In genomic region chr9:121348476-121348875, GRCm38 (mm10) we compare ENCODE assay signal across 8 mouse cellular contexts. TPM values are rescaled to one million over a fixed set of nuclear protein-coding genes. Genes with fewer than 3 reads are reported as not detected.
A peak's percentile ranks its signal among the peaks of the same experiment; 100 is the strongest.
DNase-seq lines count a peak whose midpoint lies in the region; ATAC-seq and TF ChIP-seq lines count a peak whose summit lies in the region.

No protein-coding gene starts in this region.

- no peak overlapping the region; the same call in 1 of the 2 replicates for H3K4me2 ChIP-seq in liver, embryonic 11.5 days
- H3K4me2 ChIP-seq in forebrain, embryonic 16.5 days (ENCODE audit: low read length): no peak overlapping the region
- H3K4me2 ChIP-seq in neural tube, embryonic 12.5 days (replicated peaks): 0 out of 2 replicates have a peak overlapping the region, but pooled peaks have one; percentile 14

- no peak overlapping the region for H3K4me3 ChIP-seq in liver, adult 2 months (ENCODE audit: insufficient read depth, low read depth, low read length)
- no peak overlapping the region for H3K4me3 ChIP-seq in liver, embryonic 11.5 days (ENCODE audit: low read depth, low read length)
- no peak overlapping the region for H3K4me3 ChIP-seq in forebrain, embryonic 16.5 days (replicated peaks; ENCODE audit: low read length)
- H3K4me3 ChIP-seq in neural tube, embryonic 12.5 days: no peak overlapping the region

- no peak for TF ChIP-seq CTCF in liver, adult 2 months (IDR thresholded peaks at IDR 0.05; ENCODE audit: low read depth, low read length)

- peak; percentile 50 for DNase-seq in liver, adult 2 months (ENCODE audit: extremely low read depth, low read depth, low spot score)
- DNase-seq in liver, embryonic 11.5 days (ENCODE audit: low spot score): no peak
- DNase-seq in kidney, postnatal 36 days: peak; percentile 68 to 69
- DNase-seq in natural killer cell, adult 2 months (ENCODE audit: low spot score in 2 of 2): no peak
- no peak for DNase-seq in yolk sac, embryonic 10.5 days (ENCODE audit: low spot score)

- no peaks in the 10 kb centered on the region for H3K9me3 ChIP-seq in liver, embryonic 11.5 days (ENCODE audit: control insufficient read depth, low read length)
- H3K9me3 ChIP-seq in forebrain, embryonic 16.5 days (ENCODE audit: control insufficient read depth, low read length): no peaks in the 10 kb centered on the region
- no peaks in the 10 kb centered on the region for H3K9me3 ChIP-seq in neural tube, embryonic 12.5 days

- peaks cover 25% of the 10 kb centered on the region for H3K4me1 ChIP-seq in liver, adult 2 months (ENCODE audit: control insufficient read depth, insufficient read depth, low read length)
- peaks cover 26% of the 10 kb centered on the region for H3K4me1 ChIP-seq in liver, embryonic 11.5 days (replicated peaks; ENCODE audit: control insufficient read depth, insufficient read depth, low read length)
- peaks cover 41% of the 10 kb centered on the region for H3K4me1 ChIP-seq in forebrain, embryonic 16.5 days (replicated peaks; ENCODE audit: control insufficient read depth, insufficient read depth, low read length)
- peaks cover 39% of the 10 kb centered on the region for H3K4me1 ChIP-seq in neural tube, embryonic 12.5 days

- WGBS in liver, adult 2 months: 21% methylated on average over 5 of the region's 5 CpGs
- 23% methylated on average over 5 of the region's 5 CpGs for WGBS in liver, embryonic 11.5 days
- WGBS in forebrain, embryonic 16.5 days: 4% methylated on average over 5 of the region's 5 CpGs
- WGBS in neural tube, embryonic 12.5 days: 2% methylated on average over 5 of the region's 5 CpGs

- no peak for TF ChIP-seq POLR2A in liver, adult 2 months (IDR thresholded peaks at IDR 0.05; ENCODE audit: extremely low read depth, insufficient read depth, low read length)

- H3K27ac ChIP-seq in liver, adult 2 months (replicated peaks; ENCODE audit: insufficient read depth, low read depth, low read length): peak overlapping the region; percentile 75
- H3K27ac ChIP-seq in liver, embryonic 11.5 days (ENCODE audit: low read depth, low read length): no peak overlapping the region; the same call in 1 of the 2 replicates
- peak overlapping the region; percentile 80 for H3K27ac ChIP-seq in forebrain, embryonic 16.5 days (ENCODE audit: low read length)
- H3K27ac ChIP-seq in neural tube, embryonic 12.5 days: no peak overlapping the region

- no peak for ATAC-seq in liver, embryonic 11.5 days (replicated peaks; ENCODE audit: low FRiP score)
- ATAC-seq in forebrain, embryonic 16.5 days: peak; percentile 20; the same call in 1 of the 2 replicates
- ATAC-seq in neural tube, embryonic 12.5 days (ENCODE audit: low FRiP score, low read depth): peak; percentile 21; the same call in 1 of the 2 replicates
- no peak for ATAC-seq in CD4-positive, CD25-positive, alpha-beta regulatory T cell, adult 4 months

- no peaks in the 10 kb centered on the region for H3K36me3 ChIP-seq in liver, adult 2 months (ENCODE audit: control insufficient read depth, insufficient read depth, low read length)
- no peaks in the 10 kb centered on the region for H3K36me3 ChIP-seq in liver, embryonic 11.5 days (ENCODE audit: control insufficient read depth, insufficient read depth, low read length)
- H3K36me3 ChIP-seq in forebrain, embryonic 16.5 days (ENCODE audit: control insufficient read depth, insufficient read depth): no peaks in the 10 kb centered on the region
- H3K36me3 ChIP-seq in neural tube, embryonic 12.5 days: no peaks in the 10 kb centered on the region

- no peaks in the 10 kb centered on the region for H3K27me3 ChIP-seq in liver, adult 2 months (ENCODE audit: control insufficient read depth, insufficient read depth, low read length)
- H3K27me3 ChIP-seq in liver, embryonic 11.5 days (replicated peaks; ENCODE audit: control insufficient read depth, insufficient read depth, low read length): no peaks in the 10 kb centered on the region
- no peaks in the 10 kb centered on the region for H3K27me3 ChIP-seq in forebrain, embryonic 16.5 days (replicated peaks; ENCODE audit: control insufficient read depth, insufficient read depth, low read length)
- no peaks in the 10 kb centered on the region for H3K27me3 ChIP-seq in neural tube, embryonic 12.5 days (replicated peaks)

- H3K79me2 ChIP-seq in liver, adult 2 months (ENCODE audit: control insufficient read depth, insufficient read depth, low read length): peaks cover 31% of the 10 kb centered on the region

- H3K9ac ChIP-seq in liver, adult 2 months (ENCODE audit: low read depth, low read length): peak overlapping the region; percentile 12; the same call in 1 of the 2 replicates
- H3K9ac ChIP-seq in liver, embryonic 11.5 days (ENCODE audit: low read depth, low read length): no peak overlapping the region
- peak overlapping the region; percentile 37 for H3K9ac ChIP-seq in forebrain, embryonic 16.5 days (replicated peaks; ENCODE audit: low read depth, low read length)
- H3K9ac ChIP-seq in neural tube, embryonic 12.5 days: no peak overlapping the region

RNA-seq across cellular contexts. Expression of gene Trak1, which starts 51.2 kb away (rescaled TPM):
- total RNA-seq in liver, adult 2 months (2014; rRNA removed): 50.3 and 56.6 TPM in 2 replicates
- polyA plus RNA-seq in liver, adult 2 months (2012; rRNA removed): 58.8 and 61.2 TPM in 2 replicates
- polyA plus RNA-seq in liver, embryonic 11.5 days (2014; fragmentation: Nextera tagmentation; extraction: Ambion mirVana): 11.2 and 13.1 TPM in 2 replicates
- 85.1 and 92.2 TPM in 2 replicates for polyA plus RNA-seq in forebrain, embryonic 16.5 days (2015; fragmentation: Nextera tagmentation; extraction: Ambion mirVana)
- 40.7 and 41.7 TPM in 2 replicates for polyA plus RNA-seq in neural tube, embryonic 12.5 days (2016; fragmentation: Nextera tagmentation; extraction: Ambion mirVana)
- 10 to 100 TPM in 1 of 2 experiments, 1 to 10 TPM in 1; 8.9 to 10.7 TPM for polyA plus RNA-seq in CD4-positive, CD25-positive, alpha-beta regulatory T cell, adult 4 months (2017; shearing (Covaris generic))

Comparison
In these comparisons a context has a peak if more than half of its experiments do, and no peak if none do; other contexts are left out.
1. DNase-seq: peak in liver, adult 2 months (single experiment) and kidney, postnatal 36 days (2 of 2); none in liver, embryonic 11.5 days (single experiment), natural killer cell, adult 2 months (0 of 2) and yolk sac, embryonic 10.5 days (single experiment).
2. H3K27ac ChIP-seq: peak in liver, adult 2 months (single experiment) and forebrain, embryonic 16.5 days (single experiment); none in liver, embryonic 11.5 days (single experiment) and neural tube, embryonic 12.5 days (single experiment).
3. H3K9ac ChIP-seq: peak in liver, adult 2 months (single experiment) and forebrain, embryonic 16.5 days (single experiment); none in liver, embryonic 11.5 days (single experiment) and neural tube, embryonic 12.5 days (single experiment).
4. ATAC-seq: peak in forebrain, embryonic 16.5 days (single experiment) and neural tube, embryonic 12.5 days (single experiment); none in liver, embryonic 11.5 days (single experiment) and CD4-positive, CD25-positive, alpha-beta regulatory T cell, adult 4 months (single experiment).